Mouse (Mus musculus): Measurements from ENCODE around the gene Susd1. TPM values are rescaled to one million over a fixed set of nuclear protein-coding genes. Genes with fewer than 3 reads are reported as not detected.

Gene Susd1
- 60.8 TPM for polyA plus RNA-seq (2014; fragmentation: Illumina TruSeq; extraction: RNeasy Lipid Tissue Mini Kit (QIAGEN cat#74804))

GRCm38 (mm10) chr4:59437990-59438854, at the start of gene Susd1:
Gene Susd1, minus strand, starts transcription at chr4:59438633.

Other genes starting within 250 kb of the Susd1 start
- 118 TPM for gene Ugcg, start 249.4 kb downstream of the Susd1 start, polyA plus RNA-seq (2014; fragmentation: Illumina TruSeq; extraction: RNeasy Lipid Tissue Mini Kit (QIAGEN cat#74804))
- 538 TPM for gene Ptbp3, start 110.7 kb upstream of the Susd1 start, polyA plus RNA-seq (2014; fragmentation: Illumina TruSeq; extraction: RNeasy Lipid Tissue Mini Kit (QIAGEN cat#74804))
- gene Hsdl2, start 142.9 kb upstream of the Susd1 start, polyA plus RNA-seq (2014; fragmentation: Illumina TruSeq; extraction: RNeasy Lipid Tissue Mini Kit (QIAGEN cat#74804)), result 130 TPM
- 6.4 TPM for gene E130308A19Rik, start 187.6 kb upstream of the Susd1 start, polyA plus RNA-seq (2014; fragmentation: Illumina TruSeq; extraction: RNeasy Lipid Tissue Mini Kit (QIAGEN cat#74804))

All from ovary, adult 10 weeks (tissue).